ENCODE assay signal across 9 mouse cellular contexts in genomic region chr2:39373068-39373779, GRCm38 (mm10).
DNase-seq lines count a peak whose midpoint lies in the region; ATAC-seq and TF ChIP-seq lines count a peak whose summit lies in the region.
"Had no signal": no experiment of that assay in that cellular context is flagged by ENCODE, and none has a peak within 500 bp of the region (broad histone marks: within the 10 kb centered on the region; RNA-seq: fewer than 3 reads in every experiment).

No protein-coding gene starts in this region.

- H3K4me2 ChIP-seq in forebrain, embryonic 16.5 days (ENCODE audit: low read length) = no peak overlapping the region

- TF ChIP-seq POLR2A in olfactory bulb, adult 2 months (IDR thresholded peaks at IDR 0.05; ENCODE audit: insufficient read depth, low read depth, low read length) = no peak

- no peaks in the 10 kb centered on the region for H3K9me3 ChIP-seq in forebrain, embryonic 16.5 days (ENCODE audit: control insufficient read depth, low read length)
- H3K9me3 ChIP-seq: megakaryocyte, embryonic 14.5 days had no signal

- no peak overlapping the region for H3K4me3 ChIP-seq in forebrain, embryonic 16.5 days (replicated peaks; ENCODE audit: low read length)
- H3K4me3 ChIP-seq in olfactory bulb, adult 2 months (ENCODE audit: insufficient read depth, low read depth, low read length) = no peak overlapping the region
- H3K4me3 ChIP-seq: megakaryocyte, embryonic 14.5 days had no signal

- H3K4me1 ChIP-seq in forebrain, embryonic 16.5 days (replicated peaks; ENCODE audit: control insufficient read depth, insufficient read depth, low read length) = no peaks in the 10 kb centered on the region
- no peaks in the 10 kb centered on the region for H3K4me1 ChIP-seq in olfactory bulb, adult 2 months (ENCODE audit: control insufficient read depth, insufficient read depth, low read length)

- peak; percentile 92 for ATAC-seq in forebrain, embryonic 16.5 days

- intact Hi-C loops in heart, postnatal 25 days (cut with DNase I) = loop anchor here (1.0 kb wide), 1 partner anchor 105 kb away; no protein-coding TSS in a partner anchor

- H3K27me3 ChIP-seq in forebrain, embryonic 16.5 days (replicated peaks; ENCODE audit: control insufficient read depth, insufficient read depth, low read length) = no peaks in the 10 kb centered on the region

- no peaks in the 10 kb centered on the region for H3K36me3 ChIP-seq in forebrain, embryonic 16.5 days (ENCODE audit: control insufficient read depth, insufficient read depth)

- DNase-seq in ES-CJ7 (ENCODE audit: low read depth, low spot score) = peak; percentile 95
- peak; percentile 87 for DNase-seq in cerebellum, adult 11 months
- peak; percentile 79 for DNase-seq in heart, postnatal 25 days (ENCODE audit: low spot score)
- peak; percentile 97 for DNase-seq in layer of hippocampus, adult 11-12 months (ENCODE audit: low spot score)
- peak; percentile 88 to 91 for DNase-seq in lung, adult 18-20 months
- DNase-seq in thymus, adult 18-20 months = peak; percentile 69 to 77

- peak; percentile 93 for TF ChIP-seq CTCF in olfactory bulb, adult 2 months (IDR thresholded peaks at IDR 0.05; ENCODE audit: insufficient read depth, low read depth, low read length)

- WGBS in forebrain, embryonic 16.5 days = 15% methylated on average over 7 of the region's 7 CpGs
- WGBS in olfactory bulb, adult 2 months = 15% methylated on average over 7 of the region's 7 CpGs

- no peak overlapping the region for H3K27ac ChIP-seq in forebrain, embryonic 16.5 days (ENCODE audit: low read length)
- H3K27ac ChIP-seq in olfactory bulb, adult 2 months (ENCODE audit: insufficient read depth, low read depth, low read length) = no peak overlapping the region

- H3K9ac ChIP-seq in forebrain, embryonic 16.5 days (replicated peaks; ENCODE audit: low read depth, low read length) = no peak overlapping the region
